8 mouse cellular contexts compared by ENCODE assay signal in the genomic region with DNA sequence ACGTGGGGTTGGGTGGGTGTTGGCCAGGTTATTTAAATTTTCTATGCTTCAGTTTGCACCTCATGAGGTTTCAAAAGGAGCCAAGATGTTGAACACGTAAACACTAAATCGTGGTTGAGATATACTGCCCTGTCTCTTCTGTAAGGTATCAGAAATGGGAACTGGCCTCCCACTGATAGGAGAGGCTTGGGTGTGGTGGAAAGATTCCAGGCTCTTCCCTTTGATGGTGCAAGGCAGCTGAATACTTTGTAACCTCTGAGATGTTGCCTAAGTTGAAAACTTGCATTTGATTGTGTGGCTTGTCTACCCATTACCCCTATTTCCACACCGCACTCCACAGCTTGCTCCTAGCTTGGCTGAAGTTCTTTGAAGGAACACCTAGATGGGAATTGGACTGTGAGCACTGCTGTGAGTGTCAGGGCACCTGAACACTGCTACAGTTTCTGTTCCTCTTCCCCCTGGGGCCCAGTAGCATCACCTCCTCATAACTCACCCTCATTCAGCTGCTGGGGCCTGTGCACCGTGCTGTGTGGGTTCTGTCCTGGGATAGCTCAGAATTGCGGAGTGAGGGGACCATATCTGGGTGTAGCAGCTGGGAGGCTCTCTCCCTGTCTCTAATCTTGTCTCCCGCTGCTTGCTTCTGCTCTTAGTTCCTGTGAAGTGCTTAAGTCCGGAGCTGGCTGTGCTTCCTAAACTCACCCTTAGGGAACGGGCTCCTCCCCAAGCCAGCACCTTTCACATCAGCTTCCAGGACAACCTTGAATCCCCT. TPM values are rescaled to one million over a fixed set of nuclear protein-coding genes. Genes with fewer than 3 reads are reported as not detected.
A peak's percentile ranks its signal among the peaks of the same experiment; 100 is the strongest.
DNase-seq lines count a peak whose midpoint lies in the region; ATAC-seq and TF ChIP-seq lines count a peak whose summit lies in the region.

No protein-coding gene starts in this region.

- H3K36me3 ChIP-seq in forebrain, embryonic 11.5 days (ENCODE audit: control insufficient read depth, insufficient read depth, low read length): no peaks in the 10 kb centered on the region

- TF ChIP-seq POLR2A in lung, adult 2 months (IDR thresholded peaks at IDR 0.05; ENCODE audit: borderline replicate concordance, extremely low read depth, low read depth, low read length): no peak

- H3K4me2 ChIP-seq in forebrain, embryonic 11.5 days (ENCODE audit: low read depth, low read length, severe bottlenecking): peak overlapping the region; percentile 22; the same call in 1 of the 2 replicates

- no peaks in the 10 kb centered on the region for H3K9me3 ChIP-seq in forebrain, embryonic 11.5 days (ENCODE audit: control insufficient read depth, low read length)

- no peak for ATAC-seq in forebrain, embryonic 11.5 days (replicated peaks; ENCODE audit: low FRiP score)

- H3K27me3 ChIP-seq in forebrain, embryonic 11.5 days (ENCODE audit: control insufficient read depth, insufficient read depth, low read length): no peaks in the 10 kb centered on the region

- peaks cover 17% of the 10 kb centered on the region for H3K4me1 ChIP-seq in lung, adult 2 months (ENCODE audit: control insufficient read depth, insufficient read depth, low read length)
- peaks cover 9% of the 10 kb centered on the region for H3K4me1 ChIP-seq in forebrain, embryonic 11.5 days (replicated peaks; ENCODE audit: control insufficient read depth, insufficient read depth, low read length)

- 0 out of 2 replicates have a peak overlapping the region, but pooled peaks have one; percentile 1 for H3K9ac ChIP-seq in forebrain, embryonic 11.5 days (ENCODE audit: low read length)

- no peak overlapping the region for H3K27ac ChIP-seq in forebrain, embryonic 11.5 days (ENCODE audit: low read depth, low read length)

- TF ChIP-seq CTCF in lung, adult 2 months (IDR thresholded peaks at IDR 0.05; ENCODE audit: insufficient read depth, low read length): 0 out of 2 replicates have a peak, but pooled peaks have one; percentile 1

- DNase-seq in lung, adult 2 months: no peak
- DNase-seq in lung, postnatal 14 days: no peak
- no peak for DNase-seq in forebrain, embryonic 11.5 days (ENCODE audit: low spot score)
- peak; percentile 81 for DNase-seq in liver
- DNase-seq in spleen, postnatal 10 days (ENCODE audit: low spot score in 2 of 2): peak; percentile 62 to 76
- DNase-seq in frontal cortex, postnatal 25 days (ENCODE audit: low spot score in 2 of 2): no peak
- no peak for DNase-seq in kidney, adult 9 months
- DNase-seq in embryo, embryonic 11 days: no peak

- H3K4me3 ChIP-seq in lung, adult 2 months (replicated peaks; ENCODE audit: extremely low read depth, low read depth, low read length): no peak overlapping the region
- no peak overlapping the region; the same call in 1 of the 2 replicates for H3K4me3 ChIP-seq in forebrain, embryonic 11.5 days (ENCODE audit: low read depth, low read length)

- 50% methylated on average over 9 of the region's 9 CpGs for WGBS in lung, adult 2 months
- 59% methylated on average over 9 of the region's 9 CpGs for WGBS in forebrain, embryonic 11.5 days

RNA-seq across cellular contexts. Expression of a gene that starts 53.6 kb away (rescaled TPM):
- polyA plus RNA-seq in lung, adult 2 months (2012; rRNA removed): 4.0 and 5.7 TPM in 2 replicates
- polyA plus RNA-seq in forebrain, embryonic 11.5 days (2014; fragmentation: Nextera tagmentation; extraction: Ambion mirVana): 0.15 and 0.32 TPM in 2 replicates

Comparison
In these comparisons a context has a peak if more than half of its experiments do, and no peak if none do; other contexts are left out.
1. DNase-seq: peak in liver (single experiment) and spleen, postnatal 10 days (2 of 2); none in lung, adult 2 months (single experiment), lung, postnatal 14 days (single experiment), forebrain, embryonic 11.5 days (single experiment), frontal cortex, postnatal 25 days (0 of 2), kidney, adult 9 months (single experiment) and embryo, embryonic 11 days (single experiment).